ENCODE assay signal across 9 mouse cellular contexts in the genomic region with DNA sequence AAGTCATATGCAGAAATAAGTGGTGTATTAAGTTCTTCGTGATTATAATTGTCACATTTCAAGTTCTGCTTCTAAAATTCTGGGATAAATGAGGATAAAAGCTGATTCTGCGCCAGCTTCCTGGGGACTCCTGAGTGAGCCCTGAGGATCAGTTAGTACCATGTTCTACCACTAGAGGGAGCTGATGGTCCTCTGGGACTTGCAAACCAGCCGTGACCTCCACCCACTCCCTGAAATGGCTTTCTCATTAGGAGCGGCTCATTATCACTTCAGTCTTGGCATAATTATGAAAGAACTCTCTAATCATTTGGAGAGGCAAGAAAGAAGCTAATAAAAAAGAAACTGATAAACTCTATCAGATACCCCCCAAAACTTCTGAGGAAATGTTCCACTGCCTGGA. TPM values are rescaled to one million over a fixed set of nuclear protein-coding genes. Genes with fewer than 3 reads are reported as not detected.
DNase-seq lines count a peak whose midpoint lies in the region; ATAC-seq and TF ChIP-seq lines count a peak whose summit lies in the region.
"Had no signal": no experiment of that assay in that cellular context is flagged by ENCODE, and none has a peak within 500 bp of the region (broad histone marks: within the 10 kb centered on the region; RNA-seq: fewer than 3 reads in every experiment).

No protein-coding gene starts in this region.

- peak; percentile 25 for DNase-seq in thymus, adult 2 months
- no peak for DNase-seq in thymus, postnatal 36 days
- peak; percentile 34 for DNase-seq in fibroblast of lung, adult 2 months (ENCODE audit: low read depth)
- DNase-seq in kidney, adult 2 months, result peak; percentile 78
- DNase-seq in limb, embryonic 11.5 days (ENCODE audit: low spot score), result peak; percentile 67
- peak; percentile 65 for DNase-seq in retina, postnatal 7 days (ENCODE audit: low read depth, low spot score)

- H3K4me3 ChIP-seq in thymus, adult 2 months (ENCODE audit: control insufficient read depth, insufficient read depth, low read length), result no peak overlapping the region
- H3K4me3 ChIP-seq in bone marrow, adult 2 months (replicated peaks; ENCODE audit: control insufficient read depth, low read depth, low read length), result no peak overlapping the region
- H3K4me3 ChIP-seq in kidney, adult 2 months (ENCODE audit: insufficient read depth, low read depth, low read length), result no peak overlapping the region
- H3K4me3 ChIP-seq in limb, embryonic 11.5 days (ENCODE audit: low read depth, low read length), result no peak overlapping the region

- H3K4me1 ChIP-seq in thymus, adult 2 months (replicated peaks; ENCODE audit: control insufficient read depth, insufficient read depth, low read length), result no peaks in the 10 kb centered on the region
- H3K4me1 ChIP-seq in bone marrow, adult 2 months (ENCODE audit: control insufficient read depth, insufficient read depth, low read length), result no peaks in the 10 kb centered on the region; the same call in 1 of the 2 replicates
- H3K4me1 ChIP-seq in kidney, adult 2 months (ENCODE audit: control insufficient read depth, insufficient read depth, low read length), result no peaks in the 10 kb centered on the region
- no peaks in the 10 kb centered on the region for H3K4me1 ChIP-seq in limb, embryonic 11.5 days (ENCODE audit: control insufficient read depth, insufficient read depth, low read length)

- no peaks in the 10 kb centered on the region for H3K9me3 ChIP-seq in limb, embryonic 11.5 days (ENCODE audit: control insufficient read depth, low read length)

- H3K27me3 ChIP-seq in thymus, adult 2 months (ENCODE audit: control insufficient read depth, insufficient read depth, low read length), result no peaks in the 10 kb centered on the region
- no peaks in the 10 kb centered on the region for H3K27me3 ChIP-seq in kidney, adult 2 months (replicated peaks; ENCODE audit: control insufficient read depth, insufficient read depth, low read length)
- H3K27me3 ChIP-seq in limb, embryonic 11.5 days (ENCODE audit: control insufficient read depth, insufficient read depth, low read length), result no peaks in the 10 kb centered on the region

- no peak overlapping the region for H3K4me2 ChIP-seq in limb, embryonic 11.5 days (ENCODE audit: low read depth, severe bottlenecking)

- no peaks in the 10 kb centered on the region for H3K36me3 ChIP-seq in thymus, adult 2 months (ENCODE audit: control insufficient read depth, insufficient read depth, low read length)
- no peaks in the 10 kb centered on the region for H3K36me3 ChIP-seq in kidney, adult 2 months (ENCODE audit: control insufficient read depth, insufficient read depth, low read length)
- no peaks in the 10 kb centered on the region for H3K36me3 ChIP-seq in limb, embryonic 11.5 days (ENCODE audit: control insufficient read depth, insufficient read depth, low read length)

- no peak overlapping the region for H3K9ac ChIP-seq in limb, embryonic 11.5 days (ENCODE audit: low read length)

- H3K27ac ChIP-seq in thymus, adult 2 months (ENCODE audit: control insufficient read depth, insufficient read depth, low read length), result no peak overlapping the region
- H3K27ac ChIP-seq in bone marrow, adult 2 months (ENCODE audit: control insufficient read depth, insufficient read depth, low read depth, low read length, poor library complexity), result no peak overlapping the region
- H3K27ac ChIP-seq in kidney, adult 2 months (ENCODE audit: insufficient read depth, low read depth, low read length), result no peak overlapping the region
- H3K27ac ChIP-seq in limb, embryonic 11.5 days (replicated peaks; ENCODE audit: low read depth, low read length), result no peak overlapping the region

- TF ChIP-seq CTCF in thymus, adult 2 months (IDR thresholded peaks at IDR 0.05; ENCODE audit: borderline replicate concordance, control insufficient read depth, extremely low read depth, insufficient read depth, low read length, poor library complexity), result no peak
- TF ChIP-seq CTCF in bone marrow, adult 2 months (IDR thresholded peaks at IDR 0.05; ENCODE audit: control insufficient read depth, insufficient read depth, low read length), result peak; percentile 65
- TF ChIP-seq CTCF in kidney, adult 2 months (conservative IDR thresholded peaks at IDR 0.05; ENCODE audit: insufficient read depth, insufficient read length, low read depth, low read length), result peak; percentile 88

- 21% methylated on average over 4 of the region's 4 CpGs for WGBS in thymus, adult 2 months
- WGBS in bone marrow, adult 2 months, result 15% methylated on average over 4 of the region's 4 CpGs
- WGBS in kidney, adult 2 months, result 10% methylated on average over 4 of the region's 4 CpGs
- WGBS in limb, embryonic 11.5 days, result 17% methylated on average over 4 of the region's 4 CpGs

- 0 out of 2 replicates have a peak, but pooled peaks have one; percentile 31 for ATAC-seq in limb, embryonic 11.5 days (ENCODE audit: insufficient number of reproducible peaks, low FRiP score, low TSS enrichment, low read depth)

- TF ChIP-seq POLR2A in thymus, adult 2 months (IDR thresholded peaks at IDR 0.05; ENCODE audit: control insufficient read depth, extremely low read depth, insufficient read depth, low read length, poor library complexity), result no peak
- TF ChIP-seq POLR2A in bone marrow, adult 2 months (IDR thresholded peaks at IDR 0.05; ENCODE audit: borderline replicate concordance, control insufficient read depth, low read depth, low read length), result no peak
- no peak for TF ChIP-seq POLR2A in kidney, adult 2 months (IDR thresholded peaks at IDR 0.05; ENCODE audit: low read depth, low read length)

RNA-seq across cellular contexts. Expression of gene Lrrc30, which starts 19.0 kb away (rescaled TPM):
- not detected in 2 replicates for polyA plus RNA-seq in thymus, adult 2 months (2012; rRNA removed)
- polyA plus RNA-seq in bone marrow, adult 2 months (2011; ENCODE audit: insufficient read depth, insufficient read length, low replicate concordance, missing spikeins), result not detected in 2 replicates
- 0.94 TPM in 1 of 2 replicates, not detected in the other for polyA plus RNA-seq in kidney, adult 2 months (2012; rRNA removed)
- 0.08 and 0.10 TPM in 2 replicates for polyA plus RNA-seq in limb, embryonic 11.5 days (2014; fragmentation: Nextera tagmentation; extraction: Ambion mirVana)
- polyA plus RNA-seq: gonadal fat pad, adult 2 months; neural tube, embryonic 14.5 days had no signal

RNA-seq across cellular contexts. Expression of gene Lama1, which starts 45.6 kb away (rescaled TPM):
- 0.28 and 0.87 TPM in 2 replicates for polyA plus RNA-seq in thymus, adult 2 months (2012; rRNA removed)
- 0.13 TPM in 1 of 2 replicates, not detected in the other for polyA plus RNA-seq in bone marrow, adult 2 months (2011; ENCODE audit: insufficient read depth, insufficient read length, low replicate concordance, missing spikeins)
- 8.1 and 11.4 TPM in 2 replicates for polyA plus RNA-seq in kidney, adult 2 months (2012; rRNA removed)
- 4.9 and 5.2 TPM in 2 replicates for polyA plus RNA-seq in limb, embryonic 11.5 days (2014; fragmentation: Nextera tagmentation; extraction: Ambion mirVana)

Comparison
In these comparisons a context has a peak if more than half of its experiments do, and no peak if none do; other contexts are left out.
1. DNase-seq: peak in thymus, adult 2 months (single experiment), fibroblast of lung, adult 2 months (single experiment), kidney, adult 2 months (single experiment), limb, embryonic 11.5 days (single experiment) and retina, postnatal 7 days (single experiment); none in thymus, postnatal 36 days (0 of 2).